Comparison of ENCODE assay signal across 7 mouse cellular contexts in genomic region chr19:59346325-59346724, GRCm38 (mm10). TPM values are rescaled to one million over a fixed set of nuclear protein-coding genes. Genes with fewer than 3 reads are reported as not detected.
DNase-seq lines count a peak whose midpoint lies in the region; ATAC-seq and TF ChIP-seq lines count a peak whose summit lies in the region.

No protein-coding gene starts in this region.

- H3K4me3 ChIP-seq in lung, embryonic 16.5 days (ENCODE audit: low read length), result peak overlapping the region; percentile 88
- H3K4me3 ChIP-seq in embryonic fibroblast, embryonic 13.5 days (ENCODE audit: insufficient read depth, low read length), result peak overlapping the region; percentile 58
- H3K4me3 ChIP-seq in limb, embryonic 10.5 days, result peak overlapping the region; percentile 94
- H3K4me3 ChIP-seq in olfactory bulb, adult 2 months (ENCODE audit: insufficient read depth, low read depth, low read length), result peak overlapping the region; percentile 90

- peak overlapping the region; percentile 91 for H3K4me2 ChIP-seq in lung, embryonic 16.5 days (ENCODE audit: low read depth, low read length)

- H3K36me3 ChIP-seq in lung, embryonic 16.5 days (ENCODE audit: control insufficient read depth, insufficient read depth, low read length), result no peaks in the 10 kb centered on the region
- H3K36me3 ChIP-seq in limb, embryonic 10.5 days, result no peaks in the 10 kb centered on the region

- no peak for TF ChIP-seq POLR2A in embryonic fibroblast, embryonic 13.5 days (IDR thresholded peaks at IDR 0.05; ENCODE audit: low read depth, low read length)
- TF ChIP-seq POLR2A in olfactory bulb, adult 2 months (IDR thresholded peaks at IDR 0.05; ENCODE audit: insufficient read depth, low read depth, low read length), result no peak

- no peak for TF ChIP-seq CTCF in embryonic fibroblast, embryonic 13.5 days (IDR thresholded peaks at IDR 0.05; ENCODE audit: borderline replicate concordance, insufficient read depth, low read length)
- TF ChIP-seq CTCF in olfactory bulb, adult 2 months (IDR thresholded peaks at IDR 0.05; ENCODE audit: insufficient read depth, low read depth, low read length), result no peak

- H3K27me3 ChIP-seq in lung, embryonic 16.5 days (ENCODE audit: control insufficient read depth, insufficient read depth, low read depth, low read length), result no peaks in the 10 kb centered on the region
- H3K27me3 ChIP-seq in limb, embryonic 10.5 days (ENCODE audit: low read depth, poor library complexity, severe bottlenecking), result no peaks in the 10 kb centered on the region

- peak overlapping the region; percentile 66 for H3K27ac ChIP-seq in lung, embryonic 16.5 days (ENCODE audit: low read length)
- H3K27ac ChIP-seq in embryonic fibroblast, embryonic 13.5 days (ENCODE audit: insufficient read depth, low read length), result peak overlapping the region; percentile 59
- peak overlapping the region; percentile 97 for H3K27ac ChIP-seq in limb, embryonic 10.5 days
- H3K27ac ChIP-seq in olfactory bulb, adult 2 months (ENCODE audit: insufficient read depth, low read depth, low read length), result no peak overlapping the region

- H3K9me3 ChIP-seq in lung, embryonic 16.5 days (ENCODE audit: control insufficient read depth, low read length), result no peaks in the 10 kb centered on the region
- H3K9me3 ChIP-seq in limb, embryonic 10.5 days (replicated peaks), result no peaks in the 10 kb centered on the region

- H3K4me1 ChIP-seq in lung, embryonic 16.5 days (replicated peaks; ENCODE audit: control insufficient read depth, insufficient read depth, low read length), result peaks cover 20% of the 10 kb centered on the region
- no peaks in the 10 kb centered on the region for H3K4me1 ChIP-seq in embryonic fibroblast, embryonic 13.5 days (ENCODE audit: control insufficient read depth, insufficient read depth, low read length)
- peaks cover 41% of the 10 kb centered on the region for H3K4me1 ChIP-seq in limb, embryonic 10.5 days
- H3K4me1 ChIP-seq in olfactory bulb, adult 2 months (ENCODE audit: control insufficient read depth, insufficient read depth, low read length), result peaks cover 10% of the 10 kb centered on the region

- no peak for DNase-seq in lung, adult 18-20 months
- DNase-seq in limb, embryonic 10.5 days (ENCODE audit: low spot score), result no peak
- DNase-seq in gastrocnemius, adult 8-10 months (ENCODE audit: low spot score in 2 of 2), result no peak
- no peak for DNase-seq in adrenal gland, adult 2 months

- ATAC-seq in lung, embryonic 16.5 days (ENCODE audit: low read depth), result no peak

- 5% methylated on average over 11 of the region's 11 CpGs for WGBS in lung, embryonic 16.5 days
- WGBS in limb, embryonic 10.5 days, result 3% methylated on average over 11 of the region's 11 CpGs
- WGBS in olfactory bulb, adult 2 months, result 5% methylated on average over 11 of the region's 11 CpGs

- peak overlapping the region; percentile 90 for H3K9ac ChIP-seq in lung, embryonic 16.5 days (ENCODE audit: low read length)

RNA-seq across cellular contexts. Expression of gene Pdzd8, which starts 0.7 kb away (rescaled TPM):
- 7.2 and 7.5 TPM in 2 replicates for polyA plus RNA-seq in lung, embryonic 16.5 days (2015; fragmentation: Nextera tagmentation; extraction: Ambion mirVana)
- 48.8 and 50.6 TPM in 2 replicates for polyA plus RNA-seq in embryonic fibroblast, embryonic 13.5 days (2011; ENCODE audit: insufficient read length, low read depth, missing spikeins)
- polyA plus RNA-seq in limb, embryonic 10.5 days (2016; fragmentation: Nextera tagmentation; extraction: Ambion mirVana), result 10.7 and 12.4 TPM in 2 replicates
- not detected in 2 replicates for polyA plus RNA-seq in olfactory bulb, adult 2 months (2012; ENCODE audit: insufficient read depth, insufficient read length, low replicate concordance, missing spikeins)
- 10 to 100 TPM; 13.5 to 15.2 (median 14.3) TPM for total RNA-seq in gastrocnemius, adult 8-10 months (2022)
- total RNA-seq in adrenal gland, adult 2 months (2021), result 10 to 100 TPM; 32.1 to 33.7 TPM
- polyA plus RNA-seq in adrenal gland, adult 2 months (2012; rRNA removed), result 10.2 and 11.3 TPM in 2 replicates

RNA-seq across cellular contexts. Expression of gene Rps12-ps3, which starts 24.2 kb away (rescaled TPM):
- 13.2 and 35.7 TPM in 2 replicates for polyA plus RNA-seq in lung, embryonic 16.5 days (2015; fragmentation: Nextera tagmentation; extraction: Ambion mirVana)
- polyA plus RNA-seq in embryonic fibroblast, embryonic 13.5 days (2011; ENCODE audit: insufficient read length, low read depth, missing spikeins), result 496 and 833 TPM in 2 replicates
- 7.6 and 11.1 TPM in 2 replicates for polyA plus RNA-seq in limb, embryonic 10.5 days (2016; fragmentation: Nextera tagmentation; extraction: Ambion mirVana)
- not detected in 2 replicates for polyA plus RNA-seq in olfactory bulb, adult 2 months (2012; ENCODE audit: insufficient read depth, insufficient read length, low replicate concordance, missing spikeins)
- total RNA-seq in gastrocnemius, adult 8-10 months (2022), result 100 to 1,000 TPM; 216 to 382 (median 277) TPM
- 100 to 1,000 TPM; 445 to 681 TPM for total RNA-seq in adrenal gland, adult 2 months (2021)
- polyA plus RNA-seq in adrenal gland, adult 2 months (2012; rRNA removed), result 1,063 and 1,394 TPM in 2 replicates

Comparison
In these comparisons a context has a peak if more than half of its experiments do, and no peak if none do; other contexts are left out.
1. RNA of gene Rps12-ps3, which starts 24.2 kb away (polyA plus RNA-seq): 1,063 to 1,394 TPM in adrenal gland, adult 2 months and 496 to 833 TPM in embryonic fibroblast, embryonic 13.5 days; 13.2 to 35.7 TPM in lung, embryonic 16.5 days, 7.6 to 11.1 TPM in limb, embryonic 10.5 days and not detected in olfactory bulb, adult 2 months; every median in the first group is over 10 times any median in the second.
2. Peak in every context shown above with its lines, with median percentiles within 50 percentile points of each other: H3K4me3 ChIP-seq.